Mouse (Mus musculus): ENCODE measurements around the gene Ppm1h.

- TF ChIP-seq CTCF (IDR thresholded peaks at IDR 0.05; ENCODE audit: low read depth) (no peak), EP300 (IDR thresholded peaks at IDR 0.05; ENCODE audit: low read depth) (no peak)
Observed at GRCm38 (mm10) chr10:122910798-122911225, 232.2 kb downstream of the Ppm1h start.
